Mouse (Mus musculus) midbrain, postnatal 0 days (tissue): ENCODE results near the gene Cdpf1. TPM values are rescaled to one million over a fixed set of nuclear protein-coding genes. Genes with fewer than 3 reads are reported as not detected.
"Not testable (repeated sequence)": the region's sequence is repeated elsewhere in the genome, so short reads cannot be mapped to it uniquely, and the experiment has no call there.

Experiments used
- ATAC-seq: fragments of 200-750 bp; cut with Nextera tagmentation; 2 replicates; pipeline ENCODE4 v1.8.0; 2017; ENCODE audit warnings: moderate number of reproducible peaks, mild to moderate bottlenecking, moderate TSS enrichment, moderate library complexity; ENCODE audit not compliant: low FRiP score
- DNase-seq: peaks from one replicate; pipeline ENCODE4 v3.0.0-alpha.2; 2015; ENCODE audit warnings: low spot score
- H3K27ac ChIP-seq: fragments of 300-500 bp; sonication (generic); 2 replicates; pipeline ENCODE4 v1.5.1; 2014; ENCODE audit warnings: low read depth, mild to moderate bottlenecking, low read length, mixed read lengths
- H3K27me3 ChIP-seq: fragments of 300-500 bp; sonication (generic); 2 replicates; pipeline ENCODE4 v1.6.1; 2014; ENCODE audit warnings: low read length, control low read depth, mixed read lengths; ENCODE audit not compliant: insufficient read depth
- H3K36me3 ChIP-seq: fragments of 300-500 bp; sonication (generic); 2 replicates; pipeline ENCODE4 v1.6.1; 2014; ENCODE audit warnings: low read length, control low read depth, mixed read lengths; ENCODE audit not compliant: insufficient read depth
- H3K4me1 ChIP-seq: fragments of 300-500 bp; sonication (generic); 2 replicates; pipeline ENCODE4 v1.6.1; 2014; ENCODE audit warnings: mild to moderate bottlenecking, control low read depth, antibody characterized with exemption, low read length, mixed read lengths; ENCODE audit not compliant: insufficient read depth
- H3K4me2 ChIP-seq: fragments of 300-500 bp; sonication (generic); 2 replicates; pipeline ENCODE4 v1.6.1; 2014; ENCODE audit warnings: low read depth, mild to moderate bottlenecking, low read length, mixed read lengths; ENCODE audit not compliant: poor library complexity, severe bottlenecking
- H3K4me3 ChIP-seq: fragments of 300-500 bp; sonication (generic); 2 replicates; pipeline ENCODE4 v1.5.1; 2014; ENCODE audit warnings: low read depth, mild to moderate bottlenecking, low read length, moderate library complexity
- H3K9ac ChIP-seq: fragments of 300-500 bp; sonication (generic); replicated peaks from 2 replicates; pipeline ENCODE4 v1.6.1; 2014; ENCODE audit warnings: mild to moderate bottlenecking, low read length, moderate library complexity, mixed read lengths; ENCODE audit not compliant: poor library complexity, severe bottlenecking
- H3K9me3 ChIP-seq: fragments of 300-500 bp; sonication (generic); 2 replicates; pipeline ENCODE4 v1.6.1; 2016; ENCODE audit warnings: low read length, control low read depth
- CTCF ChIP-seq: IDR thresholded peaks from 2 replicates; pipeline ENCODE4 v1.5.1; 2016; ENCODE audit warnings: antibody characterized with exemption, mild to moderate bottlenecking
- WGBS: fragments of 180-500 bp; shearing (Covaris S2); extraction: QIAGEN DNeasy Blood & Tissue Kit; methylation state at CpG from one replicate; pipeline ENCODE4 v1.1.7; 2014; 5-methylcytosine and 5-hydroxymethylcytosine counted together
- polyA plus RNA-seq: library from polyadenylated mRNA; unstranded; fragments of >200 nt; fragmentation: Nextera tagmentation; extraction: Ambion mirVana; gene quantifications from 2 replicates; pipeline ENCODE4 v1.2.1, GENCODE M21; 2015
- total RNA-seq: library from RNA; depleted of rRNA; stranded (reverse); fragments of >200 nt; gene quantifications from 2 replicates; pipeline ENCODE4 v1.2.3, GENCODE M21; 2014

The Cdpf1 gene
- total and polyA plus RNA-seq, 2 experiments from 2014 or later, result 16.2 to 22.8 TPM

DNA sequence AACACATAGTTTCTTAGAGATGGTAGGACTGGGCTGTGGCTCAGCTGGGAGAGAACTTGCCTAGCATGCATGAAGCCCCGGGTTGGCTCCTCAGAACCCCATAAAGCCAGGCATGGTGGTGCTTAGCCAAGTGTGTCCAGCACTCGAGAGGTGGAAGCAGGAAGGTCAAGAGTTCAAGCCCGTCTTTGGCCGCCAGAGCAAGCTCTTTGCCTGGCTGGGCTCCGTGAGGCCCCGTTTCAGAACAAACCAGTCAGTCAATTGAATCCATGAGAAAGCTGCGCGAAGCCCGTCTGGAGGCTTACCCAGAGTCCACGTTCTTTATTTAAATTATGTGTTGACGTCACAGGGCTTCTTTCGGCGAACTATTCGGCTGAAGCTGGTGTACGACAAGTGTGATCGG is 22.9 kb downstream of the Cdpf1 start:
- WGBS, result 77% methylated on average over 16 of the region's 16 CpGs
- Histone ChIP-seq H3K27ac (no peak overlapping the region), H3K4me1 (no peaks in the 10 kb centered on the region), H3K36me3 (no peaks in the 10 kb centered on the region), H3K4me2 (no peak overlapping the region), H3K27me3 (no peaks in the 10 kb centered on the region), H3K9me3 (no peaks in the 10 kb centered on the region), H3K9ac (no peak overlapping the region), H3K4me3 (no peak overlapping the region)
- ATAC-seq (no peak), DNase-seq (no peak)
- no peak for TF ChIP-seq CTCF

DNA sequence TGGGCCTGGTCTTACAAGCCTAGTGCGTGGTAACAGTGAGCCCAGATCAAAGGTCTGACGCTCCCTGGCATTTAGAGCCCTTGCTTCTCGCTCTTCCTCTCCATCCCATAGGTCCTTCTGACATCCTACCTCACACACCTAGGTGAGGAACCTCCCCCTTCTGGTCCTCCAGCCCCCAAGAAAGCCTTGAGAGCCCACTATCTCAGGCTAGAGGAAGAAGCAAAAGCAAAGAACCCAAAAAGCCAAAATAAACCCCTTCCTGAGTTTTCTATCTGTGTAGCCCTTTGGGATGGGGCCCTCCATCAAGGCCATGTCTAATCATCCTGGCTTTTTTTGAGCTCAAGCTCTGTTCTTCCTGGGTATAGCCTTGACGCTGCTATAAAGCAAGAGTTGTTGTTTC is 23.4 kb downstream of the Cdpf1 start:
- no peak overlapping the region for H3K9ac ChIP-seq
- no peaks in the 10 kb centered on the region for H3K9me3 ChIP-seq
- H3K27ac ChIP-seq, result no peak overlapping the region
- ATAC-seq, result no peak
- WGBS, result 94% methylated on average over 4 of the region's 4 CpGs
- H3K4me3 ChIP-seq, result no peak overlapping the region
- no peaks in the 10 kb centered on the region for H3K36me3 ChIP-seq
- no peak for DNase-seq
- H3K27me3 ChIP-seq, result no peaks in the 10 kb centered on the region
- no peak overlapping the region for H3K4me2 ChIP-seq
- H3K4me1 ChIP-seq, result no peaks in the 10 kb centered on the region
- TF ChIP-seq CTCF, result no peak

- WGBS, result 92% methylated on average over 6 of the region's 6 CpGs
- DNase-seq, result no peak
- no peaks in the 10 kb centered on the region for H3K36me3 ChIP-seq
- no peak overlapping the region for H3K9ac ChIP-seq
- ATAC-seq, result no peak
- TF ChIP-seq CTCF, result no peak
- H3K4me2 ChIP-seq, result no peak overlapping the region
- H3K27me3 ChIP-seq, result no peaks in the 10 kb centered on the region
- no peaks in the 10 kb centered on the region for H3K9me3 ChIP-seq
- no peak overlapping the region for H3K27ac ChIP-seq
- no peak overlapping the region for H3K4me3 ChIP-seq
- H3K4me1 ChIP-seq, result no peaks in the 10 kb centered on the region
Measured at GRCm38 (mm10) chr15:85787482-85787881, 24.0 kb downstream of the Cdpf1 start.

DNA sequence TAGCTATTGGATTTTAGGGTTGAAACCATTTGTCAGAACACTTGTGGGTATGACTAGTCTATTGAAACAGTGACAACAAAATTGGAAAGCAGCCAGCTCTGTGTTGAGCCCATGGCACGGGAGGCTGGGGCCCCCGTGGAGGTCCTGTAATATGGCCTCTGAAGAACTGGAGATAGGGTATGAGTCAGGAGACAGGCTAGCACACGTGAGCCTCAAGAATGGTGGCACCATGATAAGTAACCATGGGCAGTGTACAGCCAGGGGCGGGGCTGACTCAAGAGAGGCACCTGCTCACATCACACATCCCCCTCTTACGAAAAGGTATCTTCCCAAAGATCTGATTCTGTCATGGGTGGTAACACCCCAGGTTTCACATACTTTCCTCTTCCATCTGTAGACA is 24.8 kb downstream of the Cdpf1 start:
- Histone ChIP-seq H3K4me1 (no peaks in the 10 kb centered on the region), H3K9me3 (no peaks in the 10 kb centered on the region), H3K4me3 (no peak overlapping the region), H3K4me2 (no peak overlapping the region), H3K9ac (no peak overlapping the region), H3K27me3 (no peaks in the 10 kb centered on the region), H3K36me3 (no peaks in the 10 kb centered on the region), H3K27ac (no peak overlapping the region)
- ATAC-seq (no peak), DNase-seq (no peak)
- 77% methylated on average over 5 of the region's 5 CpGs for WGBS
- no peak for TF ChIP-seq CTCF

DNA sequence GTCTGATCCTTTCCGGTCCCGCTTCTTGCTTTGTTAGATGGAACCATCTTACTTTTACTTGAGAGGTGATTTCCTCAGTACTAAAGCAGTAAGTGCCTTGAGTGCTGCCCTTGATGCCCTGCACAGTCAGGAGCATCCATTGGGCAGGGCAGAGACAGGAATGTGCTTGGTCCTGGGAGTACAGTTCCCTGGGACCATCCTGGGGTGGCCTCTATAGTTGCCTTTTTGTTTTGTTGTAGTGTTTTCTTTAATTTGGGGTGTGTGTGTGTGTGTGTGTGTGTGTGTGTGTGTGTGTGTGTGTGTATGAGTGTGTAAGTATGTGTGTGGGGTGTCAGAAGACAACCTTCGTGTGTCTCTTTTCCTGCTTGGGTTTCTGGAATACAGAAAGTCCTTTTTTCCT is 27.2 kb downstream of the Cdpf1 start:
- Histone ChIP-seq H3K27ac (no peak overlapping the region), H3K9ac (no peak overlapping the region), H3K36me3 (no peaks in the 10 kb centered on the region), H3K4me2 (no peak overlapping the region), H3K27me3 (no peaks in the 10 kb centered on the region), H3K4me1 (no peaks in the 10 kb centered on the region), H3K9me3 (no peaks in the 10 kb centered on the region), H3K4me3 (no peak overlapping the region)
- DNase-seq, result no peak
- no peak for TF ChIP-seq CTCF
- 94% methylated on average over 3 of the region's 3 CpGs for WGBS
- no peak for ATAC-seq

GRCm38 (mm10) chr15:85783146-85783545 is 28.4 kb downstream of the Cdpf1 start:
- Histone ChIP-seq H3K36me3 (no peaks in the 10 kb centered on the region), H3K4me2 (no peak overlapping the region), H3K4me3 (no peak overlapping the region), H3K4me1 (no peaks in the 10 kb centered on the region), H3K9me3 (no peaks in the 10 kb centered on the region), H3K27me3 (no peaks in the 10 kb centered on the region), H3K9ac (no peak overlapping the region), H3K27ac (no peak overlapping the region)
- DNase-seq, result no peak
- WGBS, result 87% methylated on average over 4 of the region's 4 CpGs
- no peak for TF ChIP-seq CTCF
- no peak for ATAC-seq

DNA sequence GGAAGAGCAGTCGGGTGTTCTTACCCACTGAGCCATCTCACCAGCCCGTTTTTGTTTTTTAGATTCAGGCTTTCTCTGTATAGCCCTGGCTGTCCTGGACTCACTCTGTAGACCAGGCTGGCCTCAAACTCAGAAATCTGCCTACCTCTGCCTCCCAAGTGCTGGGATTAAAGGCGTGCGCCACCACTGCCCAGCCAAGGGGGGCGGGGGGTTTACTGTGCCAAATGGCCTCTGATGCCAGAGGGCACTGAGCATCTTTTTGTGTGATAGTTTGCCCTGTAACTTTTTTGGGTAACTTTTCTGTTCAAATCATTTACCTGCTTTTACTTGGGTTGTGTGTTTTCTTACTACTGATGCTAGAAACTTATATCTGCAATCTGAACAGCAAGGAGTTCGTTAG is 32.6 kb downstream of the Cdpf1 start:
- not testable (repeated sequence) for H3K36me3 ChIP-seq, H3K9me3 ChIP-seq, ATAC-seq, H3K27ac ChIP-seq, H3K4me2 ChIP-seq, H3K4me1 ChIP-seq, DNase-seq, H3K27me3 ChIP-seq, H3K4me3 ChIP-seq, H3K9ac ChIP-seq
- 86% methylated on average over 6 of the region's 6 CpGs for WGBS
